Mouse (Mus musculus) forebrain, embryonic 14.5 days (tissue): Measurements from ENCODE around the gene Lypd6b. TPM values are rescaled to one million over a fixed set of nuclear protein-coding genes. Genes with fewer than 3 reads are reported as not detected.

ENCODE experiments used
- ATAC-seq: fragments of 200-750 bp; cut with Nextera tagmentation; 2 replicates; pipeline ENCODE4 v1.8.0; 2017; ENCODE audit warnings: mild to moderate bottlenecking, moderate library complexity
- DNase-seq: peaks from one replicate; pipeline ENCODE4 v3.0.0-alpha.2; 2015; ENCODE audit warnings: low spot score
- H3K27ac ChIP-seq: fragments of 300-500 bp; sonication (generic); 2 replicates; pipeline ENCODE4 v1.5.1; 2014; ENCODE audit warnings: low read depth, mild to moderate bottlenecking, control low read depth, low read length, moderate library complexity
- H3K27me3 ChIP-seq: fragments of 300-500 bp; sonication (generic); replicated peaks from 2 replicates; pipeline ENCODE4 v1.6.1; 2014; ENCODE audit warnings: low read length, control low read depth, mixed read lengths; ENCODE audit not compliant: control insufficient read depth, insufficient read depth
- H3K36me3 ChIP-seq: fragments of 300-500 bp; sonication (generic); 2 replicates; pipeline ENCODE4 v1.6.1; 2014; ENCODE audit warnings: low read length, control low read depth; ENCODE audit not compliant: control insufficient read depth, insufficient read depth
- H3K4me1 ChIP-seq: fragments of 300-500 bp; sonication (generic); 2 replicates; pipeline ENCODE4 v1.6.1; 2014; ENCODE audit warnings: antibody characterized with exemption, low read length, control low read depth; ENCODE audit not compliant: control insufficient read depth, insufficient read depth
- H3K4me2 ChIP-seq: fragments of 300-500 bp; sonication (generic); 2 replicates; pipeline ENCODE4 v1.6.1; 2014; ENCODE audit warnings: mild to moderate bottlenecking, control low read depth, low read length
- H3K4me3 ChIP-seq: fragments of 300-500 bp; sonication (generic); 2 replicates; pipeline ENCODE4 v1.5.1; 2014; ENCODE audit warnings: low read depth, low read length, control low read depth
- H3K9ac ChIP-seq: fragments of 300-500 bp; sonication (generic); 2 replicates; pipeline ENCODE4 v1.6.1; 2014; ENCODE audit warnings: mild to moderate bottlenecking, low read length, control low read depth, moderate library complexity
- H3K9me3 ChIP-seq: fragments of 300-500 bp; sonication (generic); replicated peaks from 2 replicates; pipeline ENCODE4 v1.6.1; 2016; ENCODE audit warnings: low read length, control low read depth, mixed read lengths; ENCODE audit not compliant: control insufficient read depth
- WGBS: fragments of 180-500 bp; shearing (Covaris S2); extraction: QIAGEN DNeasy Blood & Tissue Kit; methylation state at CpG from one replicate; pipeline ENCODE4 v1.1.7; 2014; 5-methylcytosine and 5-hydroxymethylcytosine counted together
- polyA plus RNA-seq: library from polyadenylated mRNA; unstranded; fragments of >200 nt; fragmentation: Nextera tagmentation; extraction: Ambion mirVana; gene quantifications from 2 replicates; pipeline ENCODE4 v1.2.1, GENCODE M21; 2014

Lypd6b gene
- polyA plus RNA-seq, 1 experiment from 2014 or later: 8.7 TPM

DNA sequence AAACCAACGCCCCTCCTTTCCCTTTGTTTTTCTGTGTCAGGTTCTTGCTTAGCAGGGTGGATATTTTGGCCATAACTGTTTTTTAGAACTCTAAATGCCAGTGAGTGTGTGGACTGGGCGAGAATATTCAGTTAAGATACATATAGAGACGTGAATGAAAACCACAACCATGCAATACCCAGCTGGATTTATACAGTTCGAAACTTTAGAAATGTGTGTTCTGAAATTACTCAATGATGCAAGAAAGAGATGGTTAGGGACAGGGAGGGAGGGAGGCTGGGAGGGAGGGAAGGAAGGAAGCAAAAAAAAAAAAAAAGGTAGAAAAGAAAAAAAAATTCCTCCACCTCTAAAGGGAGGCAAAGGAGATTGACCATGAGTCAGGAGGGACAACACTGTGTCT lies 98.7 kb downstream of the Lypd6b start:
- Histone ChIP-seq H3K9ac (no peak overlapping the region), H3K27ac (no peak overlapping the region), H3K9me3 (no peaks in the 10 kb centered on the region), H3K4me3 (no peak overlapping the region), H3K4me1 (peaks cover 2% of the 10 kb centered on the region; the same call in 1 of the 2 replicates), H3K4me2 (no peak overlapping the region), H3K27me3 (no peaks in the 10 kb centered on the region), H3K36me3 (no peaks in the 10 kb centered on the region)
- DNase-seq (no peak), ATAC-seq (no peak)
- 80% methylated on average over 4 of the region's 4 CpGs for WGBS

DNA sequence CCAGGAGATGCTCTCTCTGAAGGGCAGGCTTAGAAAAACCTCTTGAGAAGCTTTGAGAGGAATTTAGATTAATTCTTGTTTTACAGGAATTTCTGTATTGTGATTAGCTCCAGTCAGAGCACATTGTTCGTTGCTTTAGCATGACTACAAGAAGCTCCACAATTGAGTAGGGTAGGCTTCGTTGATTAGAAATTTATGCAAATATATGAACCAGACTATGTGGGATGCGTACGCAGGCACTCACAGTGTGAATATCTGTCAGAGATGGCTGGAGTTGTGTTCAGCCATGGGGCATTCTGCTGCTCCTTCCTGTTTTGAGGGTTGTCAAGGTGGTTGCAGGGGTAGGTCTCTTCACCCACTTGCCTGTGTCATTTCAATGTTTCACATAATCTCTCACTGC lies 100.9 kb downstream of the Lypd6b start:
- H3K9ac ChIP-seq: no peak overlapping the region
- ATAC-seq (no peak), DNase-seq (no peak)
- no peaks in the 10 kb centered on the region for H3K36me3 ChIP-seq
- no peak overlapping the region for H3K4me3 ChIP-seq
- no peak overlapping the region for H3K4me2 ChIP-seq
- H3K27me3 ChIP-seq: no peaks in the 10 kb centered on the region
- H3K27ac ChIP-seq: no peak overlapping the region
- peaks cover 2% of the 10 kb centered on the region; the same call in 1 of the 2 replicates for H3K4me1 ChIP-seq
- H3K9me3 ChIP-seq: no peaks in the 10 kb centered on the region
- WGBS: 38% methylated on average over 4 of the region's 4 CpGs

DNA sequence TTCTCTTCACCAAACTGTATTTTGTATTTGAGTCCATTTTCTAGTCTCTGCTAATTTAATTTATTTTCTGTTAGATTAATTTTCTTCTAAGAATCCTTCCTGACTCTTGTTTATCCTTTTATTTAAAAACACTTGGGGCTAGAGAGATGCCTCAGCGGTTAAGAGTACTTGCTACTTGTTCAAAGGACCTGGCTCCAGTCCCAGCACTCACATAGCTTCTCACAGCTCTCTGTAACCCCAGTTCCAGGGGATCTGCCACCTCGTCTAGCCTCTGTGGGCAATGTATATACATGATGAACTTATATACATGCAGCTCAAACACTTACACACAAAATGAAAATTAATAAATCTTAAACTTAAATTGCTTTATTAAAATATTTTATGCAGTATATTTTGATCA lies 103.2 kb downstream of the Lypd6b start:
- Histone ChIP-seq H3K9ac (no peak overlapping the region), H3K9me3 (no peaks in the 10 kb centered on the region), H3K4me2 (no peak overlapping the region), H3K27ac (no peak overlapping the region), H3K4me3 (no peak overlapping the region), H3K27me3 (no peaks in the 10 kb centered on the region), H3K4me1 (peaks cover 2% of the 10 kb centered on the region; the same call in 1 of the 2 replicates), H3K36me3 (no peaks in the 10 kb centered on the region)
- ATAC-seq (no peak), DNase-seq (peak; percentile 57)
- 17% methylated on average over 2 of the region's 2 CpGs for WGBS

DNA sequence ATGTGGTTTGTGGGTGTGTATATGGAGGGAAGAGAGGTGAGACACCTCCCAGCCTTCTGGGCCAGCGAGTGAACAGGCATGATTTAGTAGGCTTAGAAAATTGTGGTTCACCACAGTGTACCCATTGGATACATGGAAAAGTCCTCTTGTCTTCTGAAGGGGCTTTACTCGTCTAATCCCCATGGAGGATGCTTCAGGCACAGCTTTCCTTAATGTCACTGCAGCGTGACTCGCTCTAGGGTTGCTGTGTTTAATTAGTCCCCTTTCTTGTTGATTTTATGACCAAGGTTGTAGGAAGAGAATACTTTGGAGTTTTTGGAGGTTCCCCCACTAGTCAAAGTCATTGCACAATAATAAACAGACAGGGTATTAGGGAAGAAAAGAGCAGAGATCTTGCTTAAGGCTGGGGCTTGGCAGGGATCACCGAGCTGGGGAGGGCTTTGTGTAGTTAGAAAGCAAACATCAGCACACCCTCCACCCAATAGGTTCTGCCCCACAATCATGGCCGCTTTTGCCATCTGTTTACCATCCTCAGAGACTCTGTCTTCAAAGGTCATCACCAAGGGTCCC lies 122.4 kb downstream of the Lypd6b start:
- H3K27me3 ChIP-seq: no peaks in the 10 kb centered on the region
- no peak overlapping the region for H3K9ac ChIP-seq
- H3K4me1 ChIP-seq: peaks cover 4% of the 10 kb centered on the region; the same call in 1 of the 2 replicates
- WGBS: 76% methylated on average over 6 of the region's 6 CpGs
- H3K4me3 ChIP-seq: no peak overlapping the region
- ATAC-seq (no peak), DNase-seq (no peak)
- no peaks in the 10 kb centered on the region for H3K36me3 ChIP-seq
- H3K9me3 ChIP-seq: no peaks in the 10 kb centered on the region
- H3K27ac ChIP-seq: no peak overlapping the region
- no peak overlapping the region for H3K4me2 ChIP-seq

DNA sequence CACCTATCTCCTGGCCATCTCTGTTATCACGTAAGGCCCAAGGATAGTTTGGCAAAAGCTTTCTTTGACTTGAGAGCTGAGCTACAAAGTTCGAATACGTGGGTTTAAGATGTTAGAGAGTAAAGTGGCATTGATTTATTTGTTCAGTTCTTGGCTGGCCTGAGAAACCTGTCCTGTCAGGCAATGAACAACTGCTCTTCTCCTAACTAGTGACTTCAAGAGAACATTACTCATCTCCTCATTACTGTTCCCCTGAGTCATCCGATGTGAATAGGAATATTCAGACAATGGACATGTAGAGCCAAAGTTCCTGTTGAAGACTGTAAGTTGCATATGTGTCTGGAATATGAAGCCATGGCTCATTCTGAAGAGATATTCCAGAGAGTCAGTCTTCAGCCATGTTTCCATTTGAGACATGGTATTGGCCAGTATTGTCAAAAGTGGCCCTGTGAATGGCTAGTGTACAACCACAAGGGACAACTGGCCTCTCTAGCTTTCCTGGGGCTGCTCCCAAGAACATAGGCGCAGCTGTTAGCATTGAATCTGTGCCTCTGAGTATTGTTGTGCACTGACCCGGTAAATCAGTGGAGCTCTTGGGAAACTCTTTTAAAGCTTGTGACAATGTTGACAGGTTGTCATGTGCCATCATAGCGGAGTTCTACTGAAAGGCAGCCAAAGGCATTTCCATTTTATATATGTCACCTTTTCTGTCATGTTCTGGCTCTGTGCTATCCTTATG lies 124.0 kb downstream of the Lypd6b start:
- no peak for DNase-seq
- H3K9me3 ChIP-seq: no peaks in the 10 kb centered on the region
- no peak overlapping the region for H3K9ac ChIP-seq
- H3K4me2 ChIP-seq: no peak overlapping the region
- no peak for ATAC-seq
- H3K4me1 ChIP-seq: peaks cover 4% of the 10 kb centered on the region; the same call in 1 of the 2 replicates
- H3K27me3 ChIP-seq: no peaks in the 10 kb centered on the region
- no peaks in the 10 kb centered on the region for H3K36me3 ChIP-seq
- H3K27ac ChIP-seq: no peak overlapping the region
- no peak overlapping the region for H3K4me3 ChIP-seq
- WGBS: 67% methylated on average over 7 of the region's 7 CpGs

DNA sequence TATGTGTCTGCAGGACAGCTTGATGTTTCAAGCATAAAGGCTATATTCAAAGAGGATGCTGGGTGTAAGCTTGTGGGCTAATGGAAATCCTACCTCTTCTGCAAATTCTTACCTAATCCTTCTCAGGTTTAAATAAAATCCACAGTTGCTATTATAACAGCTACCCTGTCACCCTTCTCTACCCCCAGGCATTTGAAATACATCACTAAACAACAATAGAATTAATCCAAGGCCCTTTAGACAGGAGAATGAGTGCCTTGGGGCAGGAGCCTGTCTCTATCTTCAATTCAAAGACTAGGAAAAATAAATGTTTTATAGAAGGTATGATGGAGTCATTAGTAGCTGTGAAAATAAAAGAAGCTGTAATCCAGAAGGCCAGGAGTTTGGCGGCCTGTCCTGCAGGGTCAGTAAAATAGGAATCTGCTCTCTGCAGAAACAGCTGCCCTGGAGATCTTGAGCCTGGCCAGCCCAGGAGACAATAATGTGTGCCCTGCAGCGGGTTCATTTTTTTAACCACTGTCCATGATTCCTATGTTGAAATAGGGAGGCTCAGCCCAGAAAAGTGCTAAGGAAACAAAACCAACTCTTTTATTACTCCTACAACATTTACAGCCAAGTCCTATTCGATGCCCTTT lies 124.9 kb downstream of the Lypd6b start:
- Histone ChIP-seq H3K27ac (no peak overlapping the region), H3K4me3 (no peak overlapping the region), H3K9ac (no peak overlapping the region), H3K27me3 (no peaks in the 10 kb centered on the region), H3K4me2 (no peak overlapping the region), H3K4me1 (peaks cover 9% of the 10 kb centered on the region), H3K36me3 (no peaks in the 10 kb centered on the region), H3K9me3 (no peaks in the 10 kb centered on the region)
- WGBS: 51% methylated on average over 3 of the region's 3 CpGs
- ATAC-seq (no peak), DNase-seq (no peak)

DNA sequence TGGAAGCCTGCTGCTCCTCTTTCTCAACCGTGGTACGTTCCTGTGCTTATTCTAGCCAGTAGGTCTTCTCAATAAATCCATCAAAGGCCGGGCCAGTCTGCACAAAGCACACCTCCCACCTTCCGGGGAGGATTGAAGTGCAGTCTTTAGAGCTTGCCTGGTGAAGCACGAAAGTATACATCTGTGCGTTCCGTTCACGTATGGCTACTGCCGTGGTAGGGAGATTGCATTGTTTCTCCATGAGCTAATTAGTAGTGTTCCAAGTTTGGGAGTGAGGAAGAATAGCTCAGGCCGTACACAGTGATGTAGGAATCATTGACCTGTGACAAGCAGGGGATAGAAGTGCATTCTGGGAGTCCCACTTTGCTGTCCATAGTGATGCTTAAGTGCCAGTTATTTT lies 130.0 kb downstream of the Lypd6b start:
- H3K4me2 ChIP-seq: 0 out of 2 replicates have a peak overlapping the region, but pooled peaks have one; percentile 4
- H3K4me3 ChIP-seq: no peak overlapping the region
- no peaks in the 10 kb centered on the region for H3K27me3 ChIP-seq
- no peaks in the 10 kb centered on the region for H3K9me3 ChIP-seq
- peak overlapping the region; percentile 65 for H3K27ac ChIP-seq
- H3K4me1 ChIP-seq: peaks cover 17% of the 10 kb centered on the region
- H3K36me3 ChIP-seq: no peaks in the 10 kb centered on the region
- ATAC-seq (peak; percentile 65), DNase-seq (peak; percentile 60)
- WGBS: 4% methylated on average over 10 of the region's 10 CpGs
- H3K9ac ChIP-seq: no peak overlapping the region

DNA sequence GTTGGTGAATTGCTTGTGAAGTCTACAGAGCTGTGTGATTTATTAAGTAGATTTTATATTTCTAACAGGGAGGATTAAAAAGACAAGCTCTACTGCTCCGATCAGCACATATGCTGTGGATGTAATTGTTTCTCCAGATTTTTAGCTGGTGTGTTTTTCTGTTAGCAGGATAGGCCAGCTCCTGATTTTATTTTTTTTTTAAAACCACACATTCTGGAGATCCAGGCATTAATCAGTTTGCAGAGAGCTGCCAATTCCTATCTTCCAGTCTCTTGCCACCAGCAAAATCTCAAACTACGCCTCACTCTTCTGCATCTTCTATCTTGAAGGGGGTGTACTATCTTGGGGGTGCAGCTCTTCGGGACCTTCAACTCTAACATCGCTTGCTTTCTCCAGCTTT lies 130.6 kb downstream of the Lypd6b start:
- no peaks in the 10 kb centered on the region for H3K9me3 ChIP-seq
- ATAC-seq (peak; percentile 21; the same call in 1 of the 2 replicates), DNase-seq (peak; percentile 51)
- peak overlapping the region; percentile 71; the same call in 1 of the 2 replicates for H3K27ac ChIP-seq
- 60% methylated on average over 4 of the region's 4 CpGs for WGBS
- no peaks in the 10 kb centered on the region for H3K27me3 ChIP-seq
- H3K4me1 ChIP-seq: peaks cover 17% of the 10 kb centered on the region
- no peak overlapping the region for H3K4me3 ChIP-seq
- no peak overlapping the region for H3K4me2 ChIP-seq
- no peaks in the 10 kb centered on the region for H3K36me3 ChIP-seq
- H3K9ac ChIP-seq: no peak overlapping the region

DNA sequence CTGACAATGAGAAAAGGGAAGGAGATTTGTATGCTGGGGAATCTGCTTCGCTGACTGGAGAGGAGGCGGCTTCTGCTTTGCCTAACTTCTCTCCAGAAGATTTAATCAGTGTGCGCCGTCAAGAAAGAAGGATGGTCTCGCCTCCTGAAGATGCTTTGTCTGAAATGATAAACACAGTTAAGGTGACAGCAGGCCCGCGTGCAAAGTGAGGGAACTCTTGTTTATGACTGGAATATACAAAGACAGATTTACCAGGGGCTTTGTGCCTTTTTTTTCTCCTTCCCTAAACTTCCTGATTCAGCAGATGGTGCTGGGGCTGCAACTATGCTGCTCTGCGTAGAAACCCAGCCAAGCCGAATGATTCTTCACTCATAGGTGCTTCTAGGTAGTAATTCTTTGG lies 131.2 kb downstream of the Lypd6b start:
- peaks cover 17% of the 10 kb centered on the region for H3K4me1 ChIP-seq
- no peaks in the 10 kb centered on the region for H3K9me3 ChIP-seq
- H3K27ac ChIP-seq: peak overlapping the region; percentile 71; the same call in 1 of the 2 replicates
- DNase-seq (peak; percentile 60), ATAC-seq (peak; percentile 19; the same call in 1 of the 2 replicates)
- 41% methylated on average over 9 of the region's 9 CpGs for WGBS
- no peak overlapping the region for H3K9ac ChIP-seq
- no peaks in the 10 kb centered on the region for H3K27me3 ChIP-seq
- H3K36me3 ChIP-seq: no peaks in the 10 kb centered on the region
- H3K4me3 ChIP-seq: no peak overlapping the region
- no peak overlapping the region for H3K4me2 ChIP-seq
